Mouse (Mus musculus) small intestine, adult 2 months (tissue): ENCODE results near the gene Pym1.

Experiments used
- CTCF ChIP-seq: fragments of 200-500 bp; IDR thresholded peaks from 2 replicates; pipeline ENCODE4 v1.5.1; 2012; ENCODE audit warnings: low read depth, mild to moderate bottlenecking, control low read depth, inconsistent platforms, low read length, moderate library complexity, mixed read lengths; ENCODE audit not compliant: insufficient replicate concordance, insufficient read length; ENCODE audit errors: extremely low read depth
- POLR2A ChIP-seq: fragments of 200-500 bp; IDR thresholded peaks from 2 replicates; pipeline ENCODE4 v1.6.1; 2012; ENCODE audit warnings: low read depth, mild to moderate bottlenecking, control low read depth, inconsistent platforms, low read length, moderate library complexity

- TF ChIP-seq CTCF, result no peak
- no peak for TF ChIP-seq POLR2A
These were observed 15.7 kb upstream of the Pym1 start for GRCm38 (mm10) chr10:128731992-128732391.
